In genomic region chr14:78627516-78628275, GRCm38 (mm10) we compare ENCODE assay signal across 9 mouse cellular contexts.
DNase-seq lines count a peak whose midpoint lies in the region; ATAC-seq and TF ChIP-seq lines count a peak whose summit lies in the region.
"Had no signal": no experiment of that assay in that cellular context is flagged by ENCODE, and none has a peak within 500 bp of the region (broad histone marks: within the 10 kb centered on the region; RNA-seq: fewer than 3 reads in every experiment).

No protein-coding gene starts in this region.

- WGBS in liver, embryonic 14.5 days (ENCODE audit: insufficient replicate concordance) = 66% methylated on average over 21 of the region's 21 CpGs
- WGBS in liver, embryonic 12.5 days (ENCODE audit: insufficient replicate concordance) = 72% methylated on average over 21 of the region's 21 CpGs
- WGBS in bone marrow, adult 2 months = 71% methylated on average over 21 of the region's 21 CpGs
- WGBS in stomach, postnatal 0 days = 84% methylated on average over 21 of the region's 21 CpGs
- WGBS in forebrain, embryonic 13.5 days = 88% methylated on average over 21 of the region's 21 CpGs

- no peaks in the 10 kb centered on the region for H3K36me3 ChIP-seq in liver, embryonic 14.5 days (replicated peaks; ENCODE audit: control insufficient read depth, insufficient read depth, low read depth)
- no peaks in the 10 kb centered on the region for H3K36me3 ChIP-seq in liver, embryonic 12.5 days
- H3K36me3 ChIP-seq in stomach, postnatal 0 days (ENCODE audit: control insufficient read depth, insufficient read depth, low read length) = no peaks in the 10 kb centered on the region
- H3K36me3 ChIP-seq in forebrain, embryonic 13.5 days (ENCODE audit: poor library complexity, severe bottlenecking) = peaks cover 7% of the 10 kb centered on the region; the same call in 1 of the 2 replicates
- H3K36me3 ChIP-seq: stomach, embryonic 15.5 days had no signal

- no peaks in the 10 kb centered on the region for H3K9me3 ChIP-seq in liver, embryonic 14.5 days (ENCODE audit: control insufficient read depth, low read length)
- H3K9me3 ChIP-seq in liver, embryonic 12.5 days (replicated peaks) = no peaks in the 10 kb centered on the region
- no peaks in the 10 kb centered on the region for H3K9me3 ChIP-seq in stomach, postnatal 0 days (ENCODE audit: control insufficient read depth, low read length)
- no peaks in the 10 kb centered on the region for H3K9me3 ChIP-seq in forebrain, embryonic 13.5 days (replicated peaks)
- H3K9me3 ChIP-seq: stomach, embryonic 15.5 days had no signal

- no peak overlapping the region for H3K4me2 ChIP-seq in liver, embryonic 14.5 days (ENCODE audit: low read depth)
- H3K4me2 ChIP-seq in liver, embryonic 12.5 days = no peak overlapping the region
- no peak overlapping the region for H3K4me2 ChIP-seq in stomach, postnatal 0 days (replicated peaks; ENCODE audit: low read depth)
- no peak overlapping the region for H3K4me2 ChIP-seq in forebrain, embryonic 13.5 days
- H3K4me2 ChIP-seq: stomach, embryonic 15.5 days had no signal

- H3K4me3 ChIP-seq in liver, embryonic 14.5 days (ENCODE audit: insufficient read depth in 1 of 2, low read depth in 2 of 2, low read length in 2 of 2) = no peak overlapping the region
- H3K4me3 ChIP-seq in liver, embryonic 12.5 days = no peak overlapping the region
- no peak overlapping the region for H3K4me3 ChIP-seq in bone marrow, adult 2 months (replicated peaks; ENCODE audit: control insufficient read depth, low read depth, low read length)
- no peak overlapping the region for H3K4me3 ChIP-seq in stomach, postnatal 0 days (ENCODE audit: low read depth, low read length)
- no peak overlapping the region for H3K4me3 ChIP-seq in forebrain, embryonic 13.5 days
- H3K4me3 ChIP-seq: stomach, embryonic 15.5 days had no signal

- DNase-seq in CD4-positive, CD25-positive, alpha-beta regulatory T cell, adult 2 months (ENCODE audit: low read depth, low spot score) = peak; percentile 65
- no peak for DNase-seq in liver, embryonic 14.5 days (ENCODE audit: low read depth in 3 of 3, low spot score in 3 of 3)
- DNase-seq in heart, postnatal 4 days = peak; percentile 24
- DNase-seq in stomach, postnatal 0 days (ENCODE audit: low spot score) = no peak

- TF ChIP-seq POLR2A in bone marrow, adult 2 months (IDR thresholded peaks at IDR 0.05; ENCODE audit: borderline replicate concordance, control insufficient read depth, low read depth, low read length) = no peak

- ATAC-seq in CD4-positive, CD25-positive, alpha-beta regulatory T cell, adult 4 months = no peak
- ATAC-seq in liver, embryonic 14.5 days (ENCODE audit: insufficient read depth) = no peak
- no peak for ATAC-seq in liver, embryonic 12.5 days
- ATAC-seq in stomach, postnatal 0 days (ENCODE audit: low FRiP score, low TSS enrichment) = no peak
- ATAC-seq in forebrain, embryonic 13.5 days = no peak

- H3K27ac ChIP-seq in liver, embryonic 14.5 days = no peak overlapping the region
- H3K27ac ChIP-seq in liver, embryonic 12.5 days = no peak overlapping the region
- H3K27ac ChIP-seq in bone marrow, adult 2 months (ENCODE audit: control insufficient read depth, insufficient read depth, low read depth, low read length, poor library complexity) = no peak overlapping the region
- no peak overlapping the region for H3K27ac ChIP-seq in stomach, postnatal 0 days (replicated peaks)
- H3K27ac ChIP-seq in forebrain, embryonic 13.5 days = no peak overlapping the region
- H3K27ac ChIP-seq: stomach, embryonic 15.5 days had no signal

- no peak for TF ChIP-seq EP300 in liver, embryonic 14.5 days (IDR thresholded peaks at IDR 0.05; ENCODE audit: low read depth)
- TF ChIP-seq EP300 in stomach, postnatal 0 days (optimal IDR thresholded peaks at IDR 0.05) = no peak

- TF ChIP-seq CTCF in liver, embryonic 14.5 days (IDR thresholded peaks at IDR 0.05; ENCODE audit: low read depth) = peak; percentile 46; the same call in 1 of the 2 replicates
- peak; percentile 38 for TF ChIP-seq CTCF in bone marrow, adult 2 months (IDR thresholded peaks at IDR 0.05; ENCODE audit: control insufficient read depth, insufficient read depth, low read length)
- TF ChIP-seq CTCF in stomach, postnatal 0 days (IDR thresholded peaks at IDR 0.05; ENCODE audit: low read depth) = peak; percentile 56

- H3K4me1 ChIP-seq in liver, embryonic 14.5 days (replicated peaks; ENCODE audit: control insufficient read depth in 2 of 2, insufficient read depth in 2 of 2, low read length in 1 of 2) = no peaks in the 10 kb centered on the region
- no peaks in the 10 kb centered on the region for H3K4me1 ChIP-seq in liver, embryonic 12.5 days
- no peaks in the 10 kb centered on the region; the same call in none of the 2 replicates for H3K4me1 ChIP-seq in bone marrow, adult 2 months (ENCODE audit: control insufficient read depth, insufficient read depth, low read length)
- no peaks in the 10 kb centered on the region for H3K4me1 ChIP-seq in stomach, postnatal 0 days (replicated peaks; ENCODE audit: control insufficient read depth, insufficient read depth)
- peaks cover 5% of the 10 kb centered on the region; the same call in 1 of the 2 replicates for H3K4me1 ChIP-seq in forebrain, embryonic 13.5 days
- H3K4me1 ChIP-seq: stomach, embryonic 15.5 days had no signal

- H3K9ac ChIP-seq in liver, embryonic 14.5 days (replicated peaks) = no peak overlapping the region
- no peak overlapping the region for H3K9ac ChIP-seq in liver, embryonic 12.5 days
- no peak overlapping the region for H3K9ac ChIP-seq in stomach, postnatal 0 days (ENCODE audit: low read length)
- no peak overlapping the region for H3K9ac ChIP-seq in forebrain, embryonic 13.5 days
- H3K9ac ChIP-seq: stomach, embryonic 15.5 days had no signal

- H3K27me3 ChIP-seq in liver, embryonic 14.5 days (ENCODE audit: control insufficient read depth, insufficient read depth, low read length) = no peaks in the 10 kb centered on the region
- H3K27me3 ChIP-seq in liver, embryonic 12.5 days (replicated peaks) = no peaks in the 10 kb centered on the region
- no peaks in the 10 kb centered on the region for H3K27me3 ChIP-seq in stomach, postnatal 0 days (ENCODE audit: control insufficient read depth, insufficient read depth, low read length)
- no peaks in the 10 kb centered on the region for H3K27me3 ChIP-seq in forebrain, embryonic 13.5 days
- H3K27me3 ChIP-seq: stomach, embryonic 15.5 days had no signal

Comparison
In these comparisons a context has a peak if more than half of its experiments do, and no peak if none do; other contexts are left out.
1. DNase-seq: peak in CD4-positive, CD25-positive, alpha-beta regulatory T cell, adult 2 months (single experiment) and heart, postnatal 4 days (single experiment); none in liver, embryonic 14.5 days (0 of 3) and stomach, postnatal 0 days (single experiment).
2. Peak in every context shown above with its lines, with median percentiles within 50 percentile points of each other: CTCF ChIP-seq.